Mouse (Mus musculus) limb, embryonic 10.5 days (tissue): ENCODE data around the gene Jagn1. TPM values are rescaled to one million over a fixed set of nuclear protein-coding genes. Genes with fewer than 3 reads are reported as not detected.

ENCODE experiments used
- DNase-seq: peaks from one replicate; pipeline ENCODE4 v3.0.0-alpha.2; 2017; ENCODE audit warnings: low spot score
- H3K27ac ChIP-seq: fragments of 300-500 bp; sonication (generic); 2 replicates; pipeline ENCODE4 v1.5.1; 2016; ENCODE audit warnings: mild to moderate bottlenecking
- H3K27me3 ChIP-seq: fragments of 300-500 bp; sonication (generic); 2 replicates; pipeline ENCODE4 v1.6.1; 2016; ENCODE audit warnings: low read depth, mild to moderate bottlenecking; ENCODE audit not compliant: poor library complexity, severe bottlenecking
- H3K36me3 ChIP-seq: fragments of 300-500 bp; sonication (generic); 2 replicates; pipeline ENCODE4 v1.6.1; 2016; ENCODE audit warnings: mild to moderate bottlenecking, moderate library complexity
- H3K4me1 ChIP-seq: fragments of 300-500 bp; sonication (generic); 2 replicates; pipeline ENCODE4 v1.6.1; 2016
- H3K4me3 ChIP-seq: fragments of 300-500 bp; sonication (generic); 2 replicates; pipeline ENCODE4 v1.5.1; 2016; ENCODE audit warnings: mild to moderate bottlenecking, moderate library complexity
- H3K9me3 ChIP-seq: fragments of 300-500 bp; sonication (generic); replicated peaks from 2 replicates; pipeline ENCODE4 v1.6.1; 2016; ENCODE audit warnings: mild to moderate bottlenecking
- WGBS: fragments of 180-500 bp; shearing (Covaris S2); methylation state at CpG from one replicate; pipeline ENCODE4 v1.1.7; 2016; 5-methylcytosine and 5-hydroxymethylcytosine counted together
- polyA plus RNA-seq: library from polyadenylated mRNA; unstranded; fragments of >200 nt; fragmentation: Nextera tagmentation; extraction: Ambion mirVana; gene quantifications from 2 replicates; pipeline ENCODE4 v1.2.1, GENCODE M21; 2016

Jagn1 gene
- polyA plus RNA-seq, 1 experiment from 2014 or later: 90.3 TPM

- H3K27ac ChIP-seq: peak within 1 kb of the TSS; percentile 81
- peak; percentile 97 for DNase-seq
- no peaks in the 10 kb centered on the region for H3K27me3 ChIP-seq
- peaks cover 30% of the 10 kb centered on the region for H3K36me3 ChIP-seq
- no peaks in the 10 kb centered on the region for H3K9me3 ChIP-seq
- peak within 1 kb of the TSS; percentile 64 for H3K4me3 ChIP-seq
- under 1% methylated on average over 25 of the region's 25 CpGs for WGBS
- peaks cover 15% of the 10 kb centered on the region for H3K4me1 ChIP-seq
Observed at GRCm38 (mm10) chr6:113419199-113419587, 23.2 kb upstream of the Jagn1 start, which contains the start of gene Rpusd3. Gene Rpusd3, minus strand, starts transcription at chr6:113419340.

- Histone ChIP-seq H3K4me3 (no peak overlapping the region), H3K4me1 (peaks cover 11% of the 10 kb centered on the region), H3K36me3 (no peaks in the 10 kb centered on the region), H3K27ac (no peak overlapping the region), H3K27me3 (no peaks in the 10 kb centered on the region), H3K9me3 (no peaks in the 10 kb centered on the region)
- no peak for DNase-seq
- whole genome bisulfite sequencing: 80% methylated on average over 4 of the region's 4 CpGs
Observed at GRCm38 (mm10) chr6:113423000-113423399, 19.4 kb upstream of the Jagn1 start.

- Histone ChIP-seq H3K4me3 (no peak overlapping the region), H3K4me1 (peaks cover 3% of the 10 kb centered on the region), H3K36me3 (no peaks in the 10 kb centered on the region), H3K27ac (no peak overlapping the region), H3K9me3 (no peaks in the 10 kb centered on the region), H3K27me3 (no peaks in the 10 kb centered on the region)
- no peak for DNase-seq
- 87% methylated on average over 7 of the region's 7 CpGs for WGBS
Observed at GRCm38 (mm10) chr6:113424187-113424586, 18.2 kb upstream of the Jagn1 start.

GRCm38 (mm10) chr6:113426696-113427095, 15.7 kb upstream of the Jagn1 start:
- no peaks in the 10 kb centered on the region for H3K27me3 ChIP-seq
- H3K27ac ChIP-seq: no peak overlapping the region
- WGBS: 85% methylated on average over 4 of the region's 4 CpGs
- H3K36me3 ChIP-seq: no peaks in the 10 kb centered on the region
- H3K4me1 ChIP-seq: no peaks in the 10 kb centered on the region
- H3K4me3 ChIP-seq: no peak overlapping the region
- no peaks in the 10 kb centered on the region for H3K9me3 ChIP-seq
- DNase-seq: no peak

- H3K9me3 ChIP-seq: no peaks in the 10 kb centered on the region
- H3K36me3 ChIP-seq: no peaks in the 10 kb centered on the region
- H3K4me1 ChIP-seq: 0 out of 2 replicates have a peak, but pooled peaks cover 4% of the 10 kb centered on the region
- 70% methylated on average over 3 of the region's 3 CpGs for WGBS
- no peak overlapping the region for H3K27ac ChIP-seq
- H3K27me3 ChIP-seq: no peaks in the 10 kb centered on the region
- H3K4me3 ChIP-seq: no peak overlapping the region
- peak; percentile 62 for DNase-seq
Observed at GRCm38 (mm10) chr6:113427397-113427796, 15.0 kb upstream of the Jagn1 start.

- H3K4me1 ChIP-seq: 0 out of 2 replicates have a peak, but pooled peaks cover 5% of the 10 kb centered on the region
- 90% methylated on average over 16 of the region's 16 CpGs for WGBS
- no peak overlapping the region for H3K4me3 ChIP-seq
- no peak overlapping the region for H3K27ac ChIP-seq
- no peak for DNase-seq
- H3K9me3 ChIP-seq: no peaks in the 10 kb centered on the region
- H3K27me3 ChIP-seq: no peaks in the 10 kb centered on the region
- no peaks in the 10 kb centered on the region for H3K36me3 ChIP-seq
Observed at GRCm38 (mm10) chr6:113428006-113428405, 14.4 kb upstream of the Jagn1 start.

- 80% methylated on average over 3 of the region's 3 CpGs for WGBS
- DNase-seq: no peak
- Histone ChIP-seq H3K4me1 (0 out of 2 replicates have a peak, but pooled peaks cover 5% of the 10 kb centered on the region), H3K36me3 (no peaks in the 10 kb centered on the region), H3K27me3 (no peaks in the 10 kb centered on the region), H3K4me3 (no peak overlapping the region), H3K27ac (no peak overlapping the region), H3K9me3 (no peaks in the 10 kb centered on the region)
Observed at GRCm38 (mm10) chr6:113429965-113430364, 12.4 kb upstream of the Jagn1 start.

GRCm38 (mm10) chr6:113430846-113431245, 11.5 kb upstream of the Jagn1 start:
- H3K27ac ChIP-seq: no peak overlapping the region
- no peak for DNase-seq
- no peaks in the 10 kb centered on the region for H3K36me3 ChIP-seq
- no peaks in the 10 kb centered on the region for H3K9me3 ChIP-seq
- 0 out of 2 replicates have a peak, but pooled peaks cover 5% of the 10 kb centered on the region for H3K4me1 ChIP-seq
- no peaks in the 10 kb centered on the region for H3K27me3 ChIP-seq
- 61% methylated on average over 3 of the region's 3 CpGs for WGBS
- no peak overlapping the region for H3K4me3 ChIP-seq

GRCm38 (mm10) chr6:113431801-113432200, 10.6 kb upstream of the Jagn1 start:
- H3K27ac ChIP-seq: no peak overlapping the region
- no peaks in the 10 kb centered on the region for H3K36me3 ChIP-seq
- 70% methylated on average over 3 of the region's 3 CpGs for WGBS
- DNase-seq: no peak
- no peak overlapping the region for H3K4me3 ChIP-seq
- no peaks in the 10 kb centered on the region for H3K9me3 ChIP-seq
- H3K27me3 ChIP-seq: no peaks in the 10 kb centered on the region
- 0 out of 2 replicates have a peak, but pooled peaks cover 5% of the 10 kb centered on the region for H3K4me1 ChIP-seq

- H3K36me3 ChIP-seq: no peaks in the 10 kb centered on the region
- H3K9me3 ChIP-seq: no peaks in the 10 kb centered on the region
- 86% methylated on average over 3 of the region's 3 CpGs for WGBS
- H3K4me1 ChIP-seq: 0 out of 2 replicates have a peak, but pooled peaks cover 5% of the 10 kb centered on the region
- no peak for DNase-seq
- H3K27ac ChIP-seq: no peak overlapping the region
- no peaks in the 10 kb centered on the region for H3K27me3 ChIP-seq
- no peak overlapping the region for H3K4me3 ChIP-seq
Observed at GRCm38 (mm10) chr6:113433661-113434060, 8.7 kb upstream of the Jagn1 start.

GRCm38 (mm10) chr6:113434691-113435090, 7.7 kb upstream of the Jagn1 start:
- WGBS: 72% methylated on average over 7 of the region's 7 CpGs
- Histone ChIP-seq H3K4me3 (no peak overlapping the region), H3K4me1 (0 out of 2 replicates have a peak, but pooled peaks cover 5% of the 10 kb centered on the region), H3K27me3 (no peaks in the 10 kb centered on the region), H3K36me3 (no peaks in the 10 kb centered on the region), H3K27ac (no peak overlapping the region), H3K9me3 (no peaks in the 10 kb centered on the region)
- no peak for DNase-seq

GRCm38 (mm10) chr6:113435664-113436205, 6.6 kb upstream of the Jagn1 start, which contains the start of gene Cidec:
Gene Cidec, minus strand, starts transcription at chr6:113435760.
- Histone ChIP-seq H3K4me1 (0 out of 2 replicates have a peak, but pooled peaks cover 5% of the 10 kb centered on the region), H3K27me3 (no peaks in the 10 kb centered on the region), H3K4me3 (no peak within 1 kb of the TSS), H3K27ac (no peak within 1 kb of the TSS), H3K9me3 (no peaks in the 10 kb centered on the region), H3K36me3 (no peaks in the 10 kb centered on the region)
- WGBS: 81% methylated on average over 9 of the region's 9 CpGs
- no peak for DNase-seq

- no peak overlapping the region for H3K27ac ChIP-seq
- no peaks in the 10 kb centered on the region for H3K27me3 ChIP-seq
- no peak overlapping the region for H3K4me3 ChIP-seq
- no peaks in the 10 kb centered on the region for H3K9me3 ChIP-seq
- DNase-seq: no peak
- 80% methylated on average over 12 of the region's 12 CpGs for WGBS
- H3K36me3 ChIP-seq: no peaks in the 10 kb centered on the region
- 0 out of 2 replicates have a peak, but pooled peaks cover 3% of the 10 kb centered on the region for H3K4me1 ChIP-seq
Observed at GRCm38 (mm10) chr6:113437135-113437534, 5.2 kb upstream of the Jagn1 start.
